Mouse (Mus musculus) brain, adult 2 months (tissue): ENCODE data around the gene Tmem239.
A peak's percentile ranks its signal among the peaks of the same experiment; 100 is the strongest.

Experiments used
- DNase-seq: peaks from one replicate; pipeline ENCODE4 v3.0.0; 2011; ENCODE audit warnings: low read depth, low spot score

The Tmem239 gene

GRCm38 (mm10) chr2:130411558-130412495, 5.5 kb downstream of the Tmem239 start:
- DNase-seq: peak; percentile 85

- no peak for DNase-seq
Observed at GRCm38 (mm10) chr2:130412775-130413174, 6.5 kb downstream of the Tmem239 start.

GRCm38 (mm10) chr2:130414094-130414856, 8.0 kb downstream of the Tmem239 start:
- peak; percentile 10 for DNase-seq

GRCm38 (mm10) chr2:130421781-130422620, 15.7 kb downstream of the Tmem239 start:
- DNase-seq: no peak

GRCm38 (mm10) chr2:130423397-130424125, 17.3 kb downstream of the Tmem239 start:
- peak; percentile 81 for DNase-seq

GRCm38 (mm10) chr2:130424126-130424853, 18.0 kb downstream of the Tmem239 start, which contains the start of the genes Vps16 and Pced1a:
Vps16 (plus strand) TSS chr2:130424339.
Pced1a (minus strand) TSS chr2:130424701.
- DNase-seq: peak; percentile 97

- peak; percentile 59 for DNase-seq
Observed at GRCm38 (mm10) chr2:130425112-130425511, 18.8 kb downstream of the Tmem239 start.

- no peak for DNase-seq
Observed at GRCm38 (mm10) chr2:130429851-130430250, 23.6 kb downstream of the Tmem239 start.

GRCm38 (mm10) chr2:130430484-130430883, 24.2 kb downstream of the Tmem239 start:
- no peak for DNase-seq

GRCm38 (mm10) chr2:130432157-130432556, 25.9 kb downstream of the Tmem239 start:
- DNase-seq: no peak

- DNase-seq: peak; percentile 82
Observed at GRCm38 (mm10) chr2:130433152-130433551, 26.9 kb downstream of the Tmem239 start.

- no peak for DNase-seq
Observed at GRCm38 (mm10) chr2:130436769-130437168, 30.5 kb downstream of the Tmem239 start.

- no peak for DNase-seq
Observed at GRCm38 (mm10) chr2:130438861-130439260, 32.6 kb downstream of the Tmem239 start.

GRCm38 (mm10) chr2:130439840-130440480, 33.7 kb downstream of the Tmem239 start:
- no peak for DNase-seq

- no peak for DNase-seq
Observed at GRCm38 (mm10) chr2:130442162-130442561, 35.9 kb downstream of the Tmem239 start.

- no peak for DNase-seq
Observed at GRCm38 (mm10) chr2:130448449-130448848, 42.2 kb downstream of the Tmem239 start.

- DNase-seq: peak; percentile 45
Observed at GRCm38 (mm10) chr2:130449021-130449793, 42.9 kb downstream of the Tmem239 start.

- peak; percentile 96 for DNase-seq
Observed at GRCm38 (mm10) chr2:130449794-130450433, 43.6 kb downstream of the Tmem239 start, which contains the start of gene Ptpra. Ptpra (plus strand) TSS chr2:130450278.
